Mouse (Mus musculus) lung, postnatal 0 days (tissue): ENCODE measurements at regions not wholly inside any gene's neighbourhood (a gene's known extent, or its start where the extent isn't known, plus 50 kb on each side); places are given as distances from the start of the nearest gene placed in this dataset.

Source experiments
- ATAC-seq: fragments of 200-750 bp; cut with Nextera tagmentation; 2 replicates; pipeline ENCODE4 v1.8.0; 2017; ENCODE audit warnings: moderate library complexity
- DNase-seq: peaks from one replicate; pipeline ENCODE4 v3.0.0-alpha.2; 2016; ENCODE audit warnings: low spot score
- H3K27ac ChIP-seq: fragments of 300-500 bp; sonication (generic); 2 replicates; pipeline ENCODE4 v1.5.1; 2014; ENCODE audit warnings: antibody characterized with exemption, mild to moderate bottlenecking, low read length, mixed read lengths
- H3K27me3 ChIP-seq: fragments of 300-500 bp; sonication (generic); replicated peaks from 2 replicates; pipeline ENCODE4 v1.6.1; 2014; ENCODE audit warnings: low read length, mixed read lengths; ENCODE audit not compliant: insufficient read depth
- H3K36me3 ChIP-seq: fragments of 300-500 bp; sonication (generic); 2 replicates; pipeline ENCODE4 v1.6.1; 2014; ENCODE audit warnings: low read length, mixed read lengths; ENCODE audit not compliant: insufficient read depth
- H3K4me1 ChIP-seq: fragments of 300-500 bp; sonication (generic); 2 replicates; pipeline ENCODE4 v1.6.1; 2014; ENCODE audit warnings: antibody characterized with exemption, low read depth, low read length, mixed read lengths; ENCODE audit not compliant: insufficient read depth
- H3K4me2 ChIP-seq: fragments of 300-500 bp; sonication (generic); replicated peaks from 2 replicates; pipeline ENCODE4 v1.6.1; 2014; ENCODE audit warnings: low read depth, mild to moderate bottlenecking, low read length, moderate library complexity, mixed read lengths
- H3K4me3 ChIP-seq: fragments of 300-500 bp; sonication (generic); 2 replicates; pipeline ENCODE4 v1.5.1; 2014; ENCODE audit warnings: low read depth, low read length
- H3K9ac ChIP-seq: fragments of 300-500 bp; sonication (generic); replicated peaks from 2 replicates; pipeline ENCODE4 v1.6.1; 2014; ENCODE audit warnings: low read depth, mild to moderate bottlenecking
- H3K9me3 ChIP-seq: fragments of 300-500 bp; sonication (generic); 2 replicates; pipeline ENCODE4 v1.6.1; 2016; ENCODE audit warnings: low read length, mixed read lengths
- CTCF ChIP-seq: IDR thresholded peaks from 2 replicates; pipeline ENCODE4 v1.5.1; 2016; ENCODE audit warnings: antibody characterized with exemption, mild to moderate bottlenecking
- EP300 ChIP-seq: IDR thresholded peaks from 2 replicates; pipeline ENCODE4 v1.6.1; 2016; ENCODE audit warnings: antibody characterized with exemption, mild to moderate bottlenecking, control low read depth
- whole genome bisulfite sequencing: fragments of 180-500 bp; shearing (Covaris S2); extraction: QIAGEN DNeasy Blood & Tissue Kit; methylation state at CpG from one replicate; pipeline ENCODE4 v1.1.7; 2014; 5-methylcytosine and 5-hydroxymethylcytosine counted together

- Histone ChIP-seq H3K4me1 (peaks cover 8% of the 10 kb centered on the region; the same call in 1 of the 2 replicates), H3K9ac (peak overlapping the region; percentile 46), H3K4me2 (peak overlapping the region; percentile 70), H3K4me3 (peak overlapping the region; percentile 54), H3K9me3 (no peaks in the 10 kb centered on the region), H3K36me3 (no peaks in the 10 kb centered on the region), H3K27ac (peak overlapping the region; percentile 91), H3K27me3 (no peaks in the 10 kb centered on the region)
- DNase-seq (peak; percentile 91), ATAC-seq (peak; percentile 93)
- TF ChIP-seq CTCF: peak; percentile 21; the same call in 1 of the 2 replicates
- TF ChIP-seq EP300: no peak; the same call in 1 of the 2 replicates
- WGBS: 2% methylated on average over 44 of the region's 44 CpGs
Measured at GRCm38 (mm10) chr16:21333223-21333951, 89.5 kb upstream of the Vps8 start.

- 40% methylated on average over 6 of the region's 6 CpGs for WGBS
- Histone ChIP-seq H3K4me3 (no peak overlapping the region), H3K4me1 (peaks cover 11% of the 10 kb centered on the region; the same call in 1 of the 2 replicates), H3K36me3 (no peaks in the 10 kb centered on the region), H3K9me3 (no peaks in the 10 kb centered on the region), H3K9ac (no peak overlapping the region), H3K4me2 (no peak overlapping the region), H3K27ac (peak overlapping the region; percentile 87), H3K27me3 (no peaks in the 10 kb centered on the region)
- TF ChIP-seq CTCF: no peak
- TF ChIP-seq EP300: peak; percentile 39; the same call in 1 of the 2 replicates
- ATAC-seq: peak; percentile 63
- peak; percentile 70 for DNase-seq
Measured at GRCm38 (mm10) chr16:21339061-21339459, 83.9 kb upstream of the Vps8 start.

- ATAC-seq: peak; percentile 91
- Histone ChIP-seq H3K36me3 (no peaks in the 10 kb centered on the region), H3K4me1 (peaks cover 9% of the 10 kb centered on the region; the same call in 1 of the 2 replicates), H3K4me3 (no peak overlapping the region), H3K27ac (peak overlapping the region; percentile 87), H3K9me3 (no peaks in the 10 kb centered on the region), H3K27me3 (no peaks in the 10 kb centered on the region), H3K9ac (no peak overlapping the region), H3K4me2 (peak overlapping the region; percentile 32)
- WGBS: 18% methylated on average over 11 of the region's 11 CpGs
- DNase-seq: peak; percentile 93
- no peak for TF ChIP-seq EP300
- no peak for TF ChIP-seq CTCF
Measured at GRCm38 (mm10) chr16:21339460-21340081, 83.3 kb upstream of the Vps8 start.

GRCm38 (mm10) chr16:21340136-21340535, 82.8 kb upstream of the Vps8 start:
- H3K9me3 ChIP-seq: no peaks in the 10 kb centered on the region
- H3K36me3 ChIP-seq: no peaks in the 10 kb centered on the region
- H3K27me3 ChIP-seq: no peaks in the 10 kb centered on the region
- no peak overlapping the region for H3K4me2 ChIP-seq
- DNase-seq: no peak
- H3K27ac ChIP-seq: peak overlapping the region; percentile 87
- no peak overlapping the region for H3K9ac ChIP-seq
- ATAC-seq: no peak
- H3K4me1 ChIP-seq: peaks cover 9% of the 10 kb centered on the region; the same call in 1 of the 2 replicates
- WGBS: 59% methylated on average over 7 of the region's 7 CpGs
- H3K4me3 ChIP-seq: no peak overlapping the region
- no peak for TF ChIP-seq CTCF
- TF ChIP-seq EP300: no peak

GRCm38 (mm10) chr16:21349869-21350268, 73.0 kb upstream of the Vps8 start:
- Histone ChIP-seq H3K4me1 (no peaks in the 10 kb centered on the region), H3K9me3 (no peaks in the 10 kb centered on the region)

GRCm38 (mm10) chr16:21351289-21351688, 71.6 kb upstream of the Vps8 start:
- WGBS: 85% methylated on average over 3 of the region's 3 CpGs
- no peak for TF ChIP-seq EP300
- no peak for TF ChIP-seq CTCF

More at GRCm38 (mm10) chr16:21349869-21350268, 73.0 kb upstream of the Vps8 start:
- Histone ChIP-seq H3K4me3 (no peak overlapping the region), H3K4me2 (no peak overlapping the region), H3K36me3 (no peaks in the 10 kb centered on the region), H3K9ac (no peak overlapping the region), H3K27me3 (no peaks in the 10 kb centered on the region), H3K27ac (no peak overlapping the region)
- WGBS: 81% methylated on average over 1 of the region's 1 CpGs
- DNase-seq: peak; percentile 35
- no peak for ATAC-seq
- peak; percentile 61 for TF ChIP-seq CTCF
- no peak for TF ChIP-seq EP300

More at GRCm38 (mm10) chr16:21351289-21351688, 71.6 kb upstream of the Vps8 start:
- no peaks in the 10 kb centered on the region for H3K36me3 ChIP-seq
- no peak overlapping the region for H3K4me3 ChIP-seq
- H3K27ac ChIP-seq: no peak overlapping the region
- H3K4me1 ChIP-seq: no peaks in the 10 kb centered on the region
- no peak overlapping the region for H3K9ac ChIP-seq
- ATAC-seq: no peak
- no peak overlapping the region for H3K4me2 ChIP-seq
- no peak for DNase-seq
- H3K9me3 ChIP-seq: no peaks in the 10 kb centered on the region
- H3K27me3 ChIP-seq: no peaks in the 10 kb centered on the region
